Mouse (Mus musculus) telencephalon, adult 2 months (tissue): ENCODE results near the gene Gm42878.
"Not testable (repeated sequence)": the region's sequence is repeated elsewhere in the genome, so short reads cannot be mapped to it uniquely, and the experiment has no call there.

Source experiments
- DNase-seq: peaks from one replicate; pipeline ENCODE4 v3.0.0-alpha.2; 2011; ENCODE audit warnings: low read depth, low spot score

Gene Gm42878

GRCm38 (mm10) chr5:121564468-121564895, 19.2 kb upstream of the Gm42878 start:
- peak; percentile 38 for DNase-seq

GRCm38 (mm10) chr5:121562436-121562835, 17.2 kb upstream of the Gm42878 start:
- DNase-seq: no peak

GRCm38 (mm10) chr5:121549196-121549595, 3.9 kb upstream of the Gm42878 start:
- no peak for DNase-seq

GRCm38 (mm10) chr5:121547084-121547483, 1.8 kb upstream of the Gm42878 start:
- no peak for DNase-seq

GRCm38 (mm10) chr5:121546530-121546895, 1.2 kb upstream of the Gm42878 start:
- DNase-seq: no peak

GRCm38 (mm10) chr5:121545793-121546529, 679 bp upstream of the Gm42878 start, which contains the start of gene Mapkapk5:
TSS of gene Mapkapk5 (minus strand) at chr5:121545905.
- DNase-seq: peak; percentile 91

GRCm38 (mm10) chr5:121543370-121543769, 1.9 kb downstream of the Gm42878 start:
- DNase-seq: no peak

- no peak for DNase-seq
Measured at GRCm38 (mm10) chr5:121541235-121541634, 4.0 kb downstream of the Gm42878 start.

- no peak for DNase-seq
Measured at GRCm38 (mm10) chr5:121540066-121540465, 5.2 kb downstream of the Gm42878 start.

- DNase-seq: no peak
Measured at GRCm38 (mm10) chr5:121537588-121537987, 7.7 kb downstream of the Gm42878 start.

- no peak for DNase-seq
Measured at GRCm38 (mm10) chr5:121536921-121537555, 8.2 kb downstream of the Gm42878 start.

- no peak for DNase-seq
Measured at GRCm38 (mm10) chr5:121535116-121535515, 10.2 kb downstream of the Gm42878 start.

GRCm38 (mm10) chr5:121534521-121534920, 10.8 kb downstream of the Gm42878 start:
- DNase-seq: no peak

- DNase-seq: no peak
Measured at GRCm38 (mm10) chr5:121526961-121527360, 18.3 kb downstream of the Gm42878 start.

- no peak for DNase-seq
Measured at GRCm38 (mm10) chr5:121526526-121526925, 18.8 kb downstream of the Gm42878 start.

- no peak for DNase-seq
Measured at GRCm38 (mm10) chr5:121525774-121526450, 19.4 kb downstream of the Gm42878 start.

- DNase-seq: not testable (repeated sequence)
Measured at GRCm38 (mm10) chr5:121519758-121520157, 25.5 kb downstream of the Gm42878 start.

GRCm38 (mm10) chr5:121518983-121519382, 26.3 kb downstream of the Gm42878 start:
- DNase-seq: no peak

GRCm38 (mm10) chr5:121510009-121510408, 35.3 kb downstream of the Gm42878 start:
- DNase-seq: no peak

- DNase-seq: no peak
Measured at GRCm38 (mm10) chr5:121506846-121507245, 38.4 kb downstream of the Gm42878 start.

- DNase-seq: no peak
Measured at GRCm38 (mm10) chr5:121503231-121503630, 42.1 kb downstream of the Gm42878 start, which contains the start of gene Adam1b. TSS of gene Adam1b (minus strand) at chr5:121503435.

- not testable (repeated sequence) for DNase-seq
Measured at GRCm38 (mm10) chr5:121501424-121501996, 43.8 kb downstream of the Gm42878 start.
